Mouse (Mus musculus) G1E (cell line): ENCODE measurements around the gene Kbtbd13.

Source experiments
- CTCF ChIP-seq: IDR thresholded peaks from 2 replicates; pipeline ENCODE4 v1.5.1; 2012; ENCODE audit warnings: low read depth, low read length, inconsistent platforms, mixed read lengths
- POLR2AphosphoS5 ChIP-seq: IDR thresholded peaks from 2 replicates; pipeline ENCODE4 v1.6.1; 2012; ENCODE audit warnings: low read depth, low read length, inconsistent platforms; ENCODE audit not compliant: insufficient replicate concordance

GRCm38 (mm10) chr9:65408871-65409295 lies 17.4 kb upstream of the Kbtbd13 start:
- TF ChIP-seq CTCF: no peak
- no peak for TF ChIP-seq POLR2AphosphoS5
